Mouse (Mus musculus) neural tube, postnatal 0 days (tissue): Measurements from ENCODE around the gene Mgat5b. TPM values are rescaled to one million over a fixed set of nuclear protein-coding genes. Genes with fewer than 3 reads are reported as not detected.

Source experiments
- polyA plus RNA-seq: library from polyadenylated mRNA; unstranded; fragments of >200 nt; fragmentation: Nextera tagmentation; extraction: Ambion mirVana; gene quantifications from 2 replicates; pipeline ENCODE4 v1.2.1, GENCODE M21; 2015

The Mgat5b gene
- polyA plus RNA-seq: 24.9 and 29.9 TPM in 2 replicates

DNA sequence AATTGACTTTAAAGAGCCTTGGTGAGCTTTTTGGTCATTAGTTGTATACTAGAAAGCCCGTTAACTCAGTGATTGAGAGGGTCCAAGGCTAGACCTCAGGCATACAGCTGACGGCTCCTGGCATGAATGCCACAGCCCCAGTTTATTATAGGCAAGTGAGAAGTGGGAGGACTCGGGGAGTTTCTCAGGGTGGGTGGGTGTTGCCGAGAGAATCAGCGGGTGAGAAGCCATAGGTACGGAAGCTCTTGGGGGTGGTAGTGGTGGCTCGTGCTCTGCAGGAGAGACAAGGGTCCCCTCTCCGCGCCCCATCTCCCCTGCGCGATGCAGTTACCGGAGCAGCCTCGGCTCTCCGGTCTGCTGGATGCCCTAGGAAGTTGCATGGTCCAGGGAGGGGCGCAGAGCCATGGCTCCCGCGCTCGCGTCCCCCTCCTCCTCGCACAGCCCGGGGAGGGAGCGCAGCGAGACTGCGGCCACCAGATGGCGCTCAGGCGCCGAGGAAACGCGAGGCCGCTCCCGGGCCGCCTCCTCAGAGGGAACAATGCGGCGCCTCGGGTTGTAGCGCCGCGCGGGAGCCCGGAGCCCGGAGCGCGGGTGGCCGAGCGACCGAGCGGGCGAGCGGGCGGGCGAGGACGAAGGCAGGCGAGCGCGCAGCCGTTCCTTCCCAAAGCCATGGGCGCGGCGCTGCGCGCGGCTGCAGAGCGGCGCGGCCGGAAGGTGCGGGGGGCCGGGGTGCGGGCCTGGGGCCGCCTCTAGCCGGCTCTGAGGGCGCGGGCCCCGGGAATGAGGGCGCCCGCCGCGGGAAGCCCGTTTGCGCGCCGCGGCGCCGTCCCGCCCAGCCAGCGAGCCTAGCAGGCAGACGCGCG, at the start of gene Mgat5b:
Gene Mgat5b, plus strand, starts transcription at position 541 of the 863 bp plus-strand sequence.

Other genes starting within 250 kb of the Mgat5b start
- not detected in 2 replicates for gene St6galnac1, start 143.4 kb upstream of the Mgat5b start, polyA plus RNA-seq
- 60.6 and 67.3 TPM in 2 replicates for gene Mxra7, start 90.8 kb upstream of the Mgat5b start, polyA plus RNA-seq
- gene Mettl23, start 75.6 kb upstream of the Mgat5b start, polyA plus RNA-seq: 53.3 and 56.9 TPM in 2 replicates
- gene Jmjd6, start 75.4 kb upstream of the Mgat5b start, polyA plus RNA-seq: 43.5 and 48.7 TPM in 2 replicates
- 48.3 and 53.5 TPM in 2 replicates for gene Mfsd11, start 66.4 kb upstream of the Mgat5b start, polyA plus RNA-seq
- gene Srsf2, start 65.8 kb upstream of the Mgat5b start, polyA plus RNA-seq: 493 and 516 TPM in 2 replicates
- 39.2 and 44.6 TPM in 2 replicates for gene Sec14l1, start 196.3 kb downstream of the Mgat5b start, polyA plus RNA-seq